Mouse (Mus musculus): Measurements from ENCODE around the gene Atp6v1fnb.

GRCm38 (mm10) chr6:29444773-29445172 is 26.5 kb upstream of the Atp6v1fnb start:
- TF ChIP-seq GATA1 (IDR thresholded peaks at IDR 0.05; ENCODE audit: borderline replicate concordance, low read length): no peak
- TF ChIP-seq FLI1 (IDR thresholded peaks at IDR 0.05; ENCODE audit: low read length): no peak

All from megakaryocyte, embryonic 14.5 days (primary cell).